Mouse (Mus musculus) testis, adult 2 months (tissue): ENCODE measurements at regions not wholly inside any gene's neighbourhood (a gene's known extent, or its start where the extent isn't known, plus 50 kb on each side); places are given as distances from the start of the nearest gene placed in this dataset.

ENCODE experiments used
- CTCF ChIP-seq: fragments of 200-500 bp; IDR thresholded peaks from 2 replicates; pipeline ENCODE4 v1.5.1; 2012; ENCODE audit warnings: low read depth, mild to moderate bottlenecking, inconsistent platforms, low read length, moderate library complexity; ENCODE audit not compliant: control insufficient read depth, insufficient read depth, insufficient replicate concordance
- POLR2A ChIP-seq: fragments of 200-500 bp; IDR thresholded peaks from 2 replicates; pipeline ENCODE4 v1.6.1; 2012; ENCODE audit warnings: low read depth, mild to moderate bottlenecking, inconsistent platforms, low read length, moderate library complexity; ENCODE audit not compliant: control insufficient read depth

DNA sequence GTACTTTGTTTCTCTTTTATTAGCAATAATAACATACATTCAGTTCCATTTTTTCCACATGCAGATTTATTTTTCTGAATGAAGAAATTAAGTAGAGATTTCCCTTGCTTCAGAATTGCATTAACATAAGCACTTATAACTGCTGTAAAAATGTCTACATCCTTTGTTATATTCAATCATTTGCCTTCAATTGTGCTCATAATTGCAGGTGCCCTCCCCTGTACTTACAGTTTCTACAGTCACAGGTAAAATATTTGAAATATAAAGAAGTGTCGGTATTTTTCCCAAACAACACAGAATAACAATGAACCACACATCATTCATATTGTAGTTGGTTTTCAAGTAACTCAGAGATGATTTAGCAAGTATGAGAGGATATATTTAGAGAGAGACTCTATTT lies 568.8 kb downstream of the Ptprc start:
- TF ChIP-seq CTCF (no peak), POLR2A (no peak)
